Mouse (Mus musculus): ENCODE results near the gene Atp9a.

DNA sequence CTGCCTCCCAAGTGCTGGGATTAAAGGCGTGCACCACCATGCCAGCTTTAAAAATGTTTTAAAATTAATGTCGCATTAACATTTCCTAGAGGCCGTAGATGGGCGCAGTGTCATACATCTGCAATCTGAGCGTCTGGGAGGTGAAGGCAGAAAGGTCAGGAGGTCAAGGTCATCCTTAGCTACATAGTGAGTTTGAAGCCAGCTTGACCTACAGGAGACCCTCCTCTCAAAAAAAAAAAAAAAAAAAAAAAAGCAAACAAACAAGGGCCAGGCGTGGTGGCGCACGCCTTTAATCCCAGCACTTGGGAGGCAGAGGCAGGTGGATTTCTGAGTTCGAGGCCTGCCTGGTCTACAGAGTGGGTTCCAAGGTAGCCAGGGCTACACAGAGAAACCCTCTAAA, 44.0 kb upstream of the Atp9a start:
- TF ChIP-seq HCFC1 (IDR thresholded peaks at IDR 0.05; ENCODE audit: borderline replicate concordance, insufficient read depth, low read length), result no peak
- peak; percentile 92 for TF ChIP-seq ZNF384 (IDR thresholded peaks at IDR 0.05; ENCODE audit: low read depth, low read length)
- no peak for TF ChIP-seq ZC3H11A (IDR thresholded peaks at IDR 0.05; ENCODE audit: borderline replicate concordance, low read depth, low read length)
